Mouse (Mus musculus): ENCODE results near the gene Il1r2. TPM values are rescaled to one million over a fixed set of nuclear protein-coding genes. Genes with fewer than 3 reads are reported as not detected.

The Il1r2 gene
- polyA plus RNA-seq, 1 experiment from 2014 or later: 14.1 TPM

Other genes with a start within 250 kb of the Il1r2 start
- 15.3 and 16.2 TPM in 2 replicates for gene Map4k4, start 173.2 kb upstream of the Il1r2 start, polyA plus RNA-seq (2015; fragmentation: Nextera tagmentation; extraction: Ambion mirVana)
- gene Il1r1, start 151.0 kb downstream of the Il1r2 start, polyA plus RNA-seq (2015; fragmentation: Nextera tagmentation; extraction: Ambion mirVana): 11.4 and 12.3 TPM in 2 replicates

Measured in stomach, embryonic 16.5 days (tissue).